Mouse (Mus musculus): ENCODE results near the gene Ms4a18.

- TF ChIP-seq TAL1 (IDR thresholded peaks at IDR 0.05; ENCODE audit: low read length) (no peak), GATA1 (IDR thresholded peaks at IDR 0.05; ENCODE audit: low read length) (no peak)
Observed at GRCm38 (mm10) chr19:11052877-11053276, 35.0 kb upstream of the Ms4a18 start.

Measured in erythroblast, embryonic 14.5 days (primary cell).